Mouse (Mus musculus): ENCODE measurements around the gene Blmh. TPM values are rescaled to one million over a fixed set of nuclear protein-coding genes. Genes with fewer than 3 reads are reported as not detected.

The Blmh gene
- polyA plus RNA-seq, 1 experiment from 2014 or later: 140 TPM

DNA sequence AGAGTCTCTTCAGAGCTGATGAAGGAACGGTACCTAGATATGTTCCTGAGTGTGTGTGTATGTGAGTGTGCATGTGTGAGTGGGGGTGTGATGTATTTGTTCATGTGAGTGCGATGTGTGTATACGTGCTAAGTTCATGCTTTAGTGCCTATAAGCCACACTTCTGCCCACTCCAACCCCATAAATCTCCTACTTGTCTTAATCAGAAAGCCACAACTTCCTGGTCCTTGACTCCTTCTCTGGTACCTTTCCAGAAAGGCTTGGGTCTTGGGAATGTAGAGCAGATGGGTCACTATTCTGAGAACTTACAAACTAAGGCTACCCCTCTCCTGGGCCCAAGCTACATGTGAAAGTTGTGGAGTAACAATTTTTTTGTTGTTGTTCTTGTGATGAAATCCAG is 25.9 kb upstream of the Blmh start:
- no peak for ATAC-seq (ENCODE audit: insufficient read depth, low FRiP score, low read depth)
- WGBS: 92% methylated on average over 3 of the region's 3 CpGs
- H3K27ac ChIP-seq: no peak overlapping the region

DNA sequence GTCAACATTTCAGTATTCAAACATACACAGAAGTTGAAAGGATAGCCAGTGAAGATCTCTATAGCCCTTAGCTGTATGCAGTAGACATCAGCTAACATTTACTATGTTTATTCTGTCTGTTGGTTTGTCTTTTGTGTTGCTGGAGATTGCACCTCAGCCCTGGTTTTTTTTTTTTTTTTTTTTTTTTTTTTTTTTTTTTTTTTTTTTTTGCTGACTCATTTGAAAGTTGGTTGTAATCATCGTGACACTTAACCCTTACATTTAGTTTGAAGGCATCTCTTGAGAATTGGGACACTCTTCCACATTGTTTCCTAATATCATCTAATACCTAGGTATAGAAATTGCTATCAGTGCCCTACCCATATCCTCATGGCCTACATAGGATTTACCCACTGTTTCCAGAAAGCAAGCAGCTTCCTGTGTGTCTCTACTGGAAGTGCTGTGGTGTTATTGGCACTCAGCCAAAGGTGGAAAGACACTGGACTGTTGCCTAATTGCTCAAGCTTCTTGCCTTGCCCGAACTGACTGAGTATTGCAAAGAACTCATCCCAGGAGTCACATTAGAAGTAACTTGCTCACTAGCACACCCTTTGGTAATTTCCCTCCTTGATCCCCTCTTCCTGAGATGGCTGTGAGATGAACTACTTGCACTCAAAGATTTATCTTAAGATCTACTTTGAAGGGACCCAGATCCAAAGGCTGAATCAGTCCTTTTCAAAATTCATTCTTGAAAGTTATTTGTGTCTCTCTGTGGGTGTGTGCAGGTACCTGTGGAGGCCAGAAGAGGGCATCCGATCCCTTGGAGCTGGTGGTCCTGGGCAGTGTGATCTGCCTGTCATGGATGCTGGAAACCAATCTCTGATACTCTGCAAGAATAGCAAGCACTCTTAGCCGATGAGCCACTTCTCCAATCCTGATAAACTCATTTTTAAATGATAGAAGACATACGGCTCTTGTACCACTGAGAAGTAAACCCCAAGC is 24.6 kb upstream of the Blmh start:
- H3K9me3 ChIP-seq: no peaks in the 10 kb centered on the region

More for the DNA sequence above, 25.9 kb upstream of the Blmh start:
- no peak overlapping the region for H3K4me2 ChIP-seq
- H3K36me3 ChIP-seq: no peaks in the 10 kb centered on the region
- no peak overlapping the region for H3K9ac ChIP-seq
- no peaks in the 10 kb centered on the region for H3K27me3 ChIP-seq (replicated peaks)
- no peaks in the 10 kb centered on the region for H3K9me3 ChIP-seq
- no peak overlapping the region for H3K4me3 ChIP-seq (replicated peaks)
- peaks cover 22% of the 10 kb centered on the region for H3K4me1 ChIP-seq

DNA sequence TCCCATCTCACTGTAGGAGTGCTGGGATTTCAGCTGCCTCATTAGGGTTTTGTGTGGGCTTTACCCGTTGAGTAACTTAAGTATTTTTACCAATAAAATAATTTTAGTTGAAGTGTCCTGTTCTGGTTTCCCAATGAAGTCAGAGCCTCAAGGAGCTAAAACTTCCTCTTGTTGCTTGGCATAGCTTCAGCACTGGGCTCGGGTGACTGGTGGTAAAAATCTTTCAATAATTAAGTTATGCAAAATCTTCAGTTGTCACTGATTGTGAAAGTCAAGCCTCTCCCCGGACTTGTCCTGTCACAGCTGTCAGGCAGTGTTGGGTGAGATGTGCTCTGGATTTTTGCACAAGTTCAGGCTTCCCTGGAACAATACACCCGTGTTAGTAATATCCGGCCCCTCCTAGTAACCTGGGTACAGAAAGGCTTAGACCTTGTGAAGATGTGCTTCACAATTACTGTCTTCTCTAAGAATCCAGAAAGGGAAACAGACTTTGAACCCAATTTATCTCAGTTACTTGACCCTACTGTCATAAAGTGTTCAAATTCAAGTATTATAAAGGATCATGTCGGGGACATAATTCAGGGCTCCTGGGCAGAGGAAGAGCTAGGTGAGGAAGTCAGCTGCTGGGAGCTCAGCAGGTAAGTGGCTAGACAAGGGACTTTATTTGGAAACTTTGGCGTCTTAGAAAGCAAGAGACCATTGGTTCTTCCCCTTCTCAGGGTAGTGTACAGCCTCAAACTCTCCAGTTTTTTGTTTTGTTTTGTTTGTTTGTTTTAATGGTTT is 22.8 kb upstream of the Blmh start, which contains the start of gene Tmigd1:
Gene Tmigd1 (plus strand): TSS at position 581 of the 783 bp plus-strand sequence.
- no peak within 1 kb of the TSS for H3K9ac ChIP-seq
- no peak for ATAC-seq (ENCODE audit: insufficient read depth, low FRiP score, low read depth)
- WGBS: 71% methylated on average over 7 of the region's 7 CpGs
- no peak within 1 kb of the TSS for H3K4me3 ChIP-seq (replicated peaks)
- no peak within 1 kb of the TSS for H3K4me2 ChIP-seq
- H3K36me3 ChIP-seq: no peaks in the 10 kb centered on the region
- peaks cover 12% of the 10 kb centered on the region for H3K4me1 ChIP-seq
- no peaks in the 10 kb centered on the region for H3K27me3 ChIP-seq (replicated peaks)
- no peaks in the 10 kb centered on the region for H3K9me3 ChIP-seq
- no peak within 1 kb of the TSS for H3K27ac ChIP-seq

More for the DNA sequence above, 24.6 kb upstream of the Blmh start:
- Histone ChIP-seq H3K4me3 (replicated peaks) (no peak overlapping the region), H3K4me1 (peaks cover 17% of the 10 kb centered on the region), H3K4me2 (no peak overlapping the region), H3K9ac (no peak overlapping the region), H3K36me3 (no peaks in the 10 kb centered on the region), H3K27ac (no peak overlapping the region), H3K27me3 (replicated peaks) (no peaks in the 10 kb centered on the region)
- ATAC-seq (ENCODE audit: insufficient read depth, low FRiP score, low read depth): no peak
- 54% methylated on average over 5 of the region's 5 CpGs for WGBS

DNA sequence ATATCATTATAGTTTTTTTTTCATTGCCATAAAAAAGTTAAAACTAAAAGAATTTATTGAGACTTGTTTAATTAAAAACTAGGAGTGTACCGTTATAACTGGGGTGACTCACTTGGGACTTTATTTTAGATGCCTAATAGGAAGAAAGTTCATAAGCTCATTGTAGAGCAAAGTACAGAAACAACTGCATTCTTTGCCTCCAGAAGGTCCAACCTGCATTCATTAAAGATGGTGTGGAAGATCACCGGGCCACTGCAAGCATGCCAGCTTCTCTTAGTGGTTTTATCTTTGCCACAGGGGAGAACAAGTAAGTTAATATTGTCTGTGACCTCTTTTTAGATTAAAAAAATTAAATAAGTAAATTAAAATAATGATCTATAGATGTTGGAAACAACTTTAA is 20.3 kb upstream of the Blmh start:
- Histone ChIP-seq H3K4me2 (no peak overlapping the region), H3K27ac (no peak overlapping the region), H3K36me3 (no peaks in the 10 kb centered on the region), H3K9ac (no peak overlapping the region), H3K4me1 (no peaks in the 10 kb centered on the region), H3K9me3 (no peaks in the 10 kb centered on the region), H3K4me3 (replicated peaks) (no peak overlapping the region), H3K27me3 (replicated peaks) (no peaks in the 10 kb centered on the region)
- ATAC-seq (ENCODE audit: insufficient read depth, low FRiP score, low read depth): no peak
- 84% methylated on average over 2 of the region's 2 CpGs for WGBS

DNA sequence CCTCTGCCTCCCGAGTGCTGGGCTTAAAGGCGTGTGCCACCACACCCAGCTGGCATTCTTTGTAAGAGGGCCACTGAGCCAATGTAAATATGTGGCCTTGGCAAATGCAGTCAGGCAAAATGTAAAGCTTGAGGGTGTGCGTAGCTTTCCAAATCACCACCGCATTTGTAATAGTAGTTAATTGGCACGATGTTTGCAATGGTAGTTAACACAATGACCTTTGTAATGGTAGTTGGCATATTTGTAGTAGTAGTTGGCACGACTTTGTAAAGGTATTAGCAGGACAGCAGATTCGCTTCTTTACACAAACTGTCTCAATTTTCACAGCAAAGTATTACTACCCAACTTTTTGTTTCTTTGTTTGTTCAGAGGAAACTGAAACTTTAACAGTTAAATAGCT is 16.0 kb upstream of the Blmh start:
- no peaks in the 10 kb centered on the region for H3K27me3 ChIP-seq (replicated peaks)
- WGBS: 87% methylated on average over 7 of the region's 7 CpGs
- H3K4me3 ChIP-seq (replicated peaks): no peak overlapping the region

DNA sequence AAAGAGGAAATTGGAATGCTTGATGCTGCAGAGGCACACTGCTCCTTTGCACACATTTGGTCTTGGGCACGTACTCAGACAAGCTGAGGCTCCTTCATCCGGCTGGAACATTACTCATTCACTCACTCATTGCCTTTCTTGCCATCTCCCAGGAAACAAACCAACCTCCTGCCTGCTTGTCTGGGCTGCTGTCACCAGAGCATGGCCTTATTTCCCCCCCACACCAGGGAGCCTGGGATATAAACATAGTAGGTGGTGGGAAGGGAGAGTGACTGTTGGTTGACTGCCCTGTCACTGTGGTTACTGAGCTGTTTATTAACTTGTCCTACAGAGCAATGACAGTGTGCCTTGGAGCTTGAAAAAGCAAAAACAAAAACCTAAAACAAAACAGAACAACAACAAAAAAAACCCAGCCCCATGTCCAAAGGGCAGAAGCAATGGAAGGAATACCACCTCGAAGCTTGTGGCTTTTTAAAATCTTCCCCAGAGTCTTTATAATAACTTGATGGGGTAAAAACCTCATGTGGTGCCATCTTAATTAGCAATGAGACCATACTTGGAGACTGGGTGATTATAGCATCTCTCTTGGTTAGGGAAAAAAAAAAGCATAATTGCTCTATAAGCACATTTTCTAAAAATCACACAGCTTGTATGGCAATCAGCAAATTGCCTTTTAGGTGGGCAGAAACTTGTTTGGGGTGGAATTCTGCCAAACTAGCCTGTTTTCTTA is 13.1 kb upstream of the Blmh start:
- ATAC-seq (ENCODE audit: insufficient read depth, low FRiP score, low read depth): no peak
- H3K9me3 ChIP-seq: no peaks in the 10 kb centered on the region
- H3K27me3 ChIP-seq (replicated peaks): no peaks in the 10 kb centered on the region
- no peak overlapping the region for H3K4me3 ChIP-seq (replicated peaks)
- no peaks in the 10 kb centered on the region for H3K36me3 ChIP-seq
- WGBS: 63% methylated on average over 3 of the region's 3 CpGs
- no peak overlapping the region for H3K9ac ChIP-seq
- 0 out of 2 replicates have a peak, but pooled peaks cover 3% of the 10 kb centered on the region for H3K4me1 ChIP-seq
- H3K27ac ChIP-seq: no peak overlapping the region
- H3K4me2 ChIP-seq: no peak overlapping the region

More for the DNA sequence above, 16.0 kb upstream of the Blmh start:
- ATAC-seq (ENCODE audit: insufficient read depth, low FRiP score, low read depth): no peak
- no peak overlapping the region for H3K9ac ChIP-seq
- H3K36me3 ChIP-seq: no peaks in the 10 kb centered on the region
- H3K27ac ChIP-seq: no peak overlapping the region
- H3K4me2 ChIP-seq: no peak overlapping the region
- no peaks in the 10 kb centered on the region for H3K9me3 ChIP-seq
- 0 out of 2 replicates have a peak, but pooled peaks cover 3% of the 10 kb centered on the region for H3K4me1 ChIP-seq

DNA sequence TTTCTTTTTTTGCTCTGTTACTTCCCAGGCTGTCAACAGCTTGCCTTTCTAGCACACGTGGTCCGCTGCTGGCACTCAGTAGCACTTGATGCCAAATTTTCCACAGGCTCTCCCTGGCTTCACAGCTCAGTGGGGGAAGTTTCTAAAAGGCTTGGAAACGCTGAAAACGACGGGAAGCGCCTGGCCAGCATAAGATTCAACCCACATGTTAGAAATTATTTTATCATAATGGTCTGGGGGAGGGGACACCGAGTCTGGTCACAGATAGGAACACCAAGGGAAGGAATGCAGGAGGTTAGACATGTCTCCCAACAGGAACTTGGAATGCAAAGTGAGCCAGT is 12.6 kb upstream of the Blmh start:
- H3K36me3 ChIP-seq: no peaks in the 10 kb centered on the region
- H3K4me3 ChIP-seq (replicated peaks): no peak overlapping the region
- no peaks in the 10 kb centered on the region for H3K27me3 ChIP-seq (replicated peaks)
- H3K9ac ChIP-seq: no peak overlapping the region
- WGBS: 41% methylated on average over 7 of the region's 7 CpGs
- H3K9me3 ChIP-seq: no peaks in the 10 kb centered on the region
- no peak overlapping the region for H3K4me2 ChIP-seq
- H3K27ac ChIP-seq: no peak overlapping the region
- ATAC-seq (ENCODE audit: insufficient read depth, low FRiP score, low read depth): no peak
- 0 out of 2 replicates have a peak, but pooled peaks cover 3% of the 10 kb centered on the region for H3K4me1 ChIP-seq

DNA sequence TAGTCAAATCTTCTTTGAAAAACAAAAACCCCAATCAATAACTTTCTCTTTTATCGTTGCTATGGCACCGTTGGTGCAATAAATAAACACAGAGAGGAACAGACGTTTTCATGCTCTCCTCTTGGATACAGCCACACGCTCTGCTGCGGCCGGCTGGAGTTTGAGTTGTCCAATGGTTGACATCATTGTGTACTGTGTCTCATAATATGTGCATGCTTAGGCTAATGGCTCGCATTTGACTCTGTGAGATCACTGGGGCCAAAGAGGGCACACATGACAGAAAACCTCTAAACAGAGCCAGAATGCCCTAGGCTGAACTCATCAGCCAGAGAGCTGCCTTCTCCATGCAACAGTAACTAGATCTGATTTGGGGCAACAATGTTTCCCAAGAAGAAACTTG is 10.2 kb upstream of the Blmh start:
- WGBS: 32% methylated on average over 7 of the region's 7 CpGs
- no peak overlapping the region for H3K27ac ChIP-seq
- H3K27me3 ChIP-seq (replicated peaks): no peaks in the 10 kb centered on the region
- H3K4me1 ChIP-seq: 0 out of 2 replicates have a peak, but pooled peaks cover 3% of the 10 kb centered on the region
- H3K9me3 ChIP-seq: no peaks in the 10 kb centered on the region
- no peak for ATAC-seq (ENCODE audit: insufficient read depth, low FRiP score, low read depth)
- H3K4me3 ChIP-seq (replicated peaks): no peak overlapping the region
- no peaks in the 10 kb centered on the region for H3K36me3 ChIP-seq
- no peak overlapping the region for H3K4me2 ChIP-seq
- H3K9ac ChIP-seq: no peak overlapping the region

DNA sequence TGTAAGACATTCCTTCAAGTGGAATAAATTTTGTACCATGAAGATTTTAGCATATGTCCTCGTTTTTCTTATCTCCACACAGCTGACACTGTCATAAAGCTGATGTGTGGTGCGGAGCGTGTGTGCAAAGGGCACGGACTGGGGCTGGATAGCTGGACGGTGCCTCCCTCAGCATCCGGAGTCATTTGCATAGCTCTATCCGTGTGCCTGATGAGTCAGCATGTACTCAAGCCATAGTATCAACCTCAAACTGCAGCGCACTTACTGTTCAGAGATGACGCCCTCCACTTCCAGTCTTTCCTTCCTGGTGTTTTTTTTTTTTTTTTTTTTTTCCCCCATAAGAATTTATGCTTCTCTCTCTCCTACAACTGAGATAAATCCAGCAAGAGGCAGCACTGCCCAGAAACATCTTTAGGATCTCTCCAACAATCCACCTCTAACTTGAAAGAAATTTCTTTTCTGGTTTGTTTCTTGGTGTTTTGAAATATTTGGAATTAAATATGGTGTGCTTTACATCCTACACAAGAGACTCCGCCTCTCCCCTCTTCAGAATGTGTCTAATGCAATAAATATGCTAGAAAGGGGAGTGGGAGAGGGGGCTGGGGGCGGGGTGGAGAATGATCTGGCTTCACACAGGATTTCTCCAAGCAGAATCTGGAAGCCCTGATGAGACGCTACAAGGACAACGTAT is 7.9 kb upstream of the Blmh start:
- H3K4me3 ChIP-seq (replicated peaks): no peak overlapping the region
- no peak overlapping the region for H3K27ac ChIP-seq
- 28% methylated on average over 13 of the region's 13 CpGs for WGBS
- 0 out of 2 replicates have a peak, but pooled peaks have one; percentile 41 for ATAC-seq (ENCODE audit: insufficient read depth, low FRiP score, low read depth)
- H3K4me1 ChIP-seq: no peaks in the 10 kb centered on the region
- H3K9ac ChIP-seq: no peak overlapping the region
- peak overlapping the region; percentile 26; the same call in 1 of the 2 replicates for H3K4me2 ChIP-seq
- H3K36me3 ChIP-seq: no peaks in the 10 kb centered on the region
- no peaks in the 10 kb centered on the region for H3K27me3 ChIP-seq (replicated peaks)
- H3K9me3 ChIP-seq: no peaks in the 10 kb centered on the region

DNA sequence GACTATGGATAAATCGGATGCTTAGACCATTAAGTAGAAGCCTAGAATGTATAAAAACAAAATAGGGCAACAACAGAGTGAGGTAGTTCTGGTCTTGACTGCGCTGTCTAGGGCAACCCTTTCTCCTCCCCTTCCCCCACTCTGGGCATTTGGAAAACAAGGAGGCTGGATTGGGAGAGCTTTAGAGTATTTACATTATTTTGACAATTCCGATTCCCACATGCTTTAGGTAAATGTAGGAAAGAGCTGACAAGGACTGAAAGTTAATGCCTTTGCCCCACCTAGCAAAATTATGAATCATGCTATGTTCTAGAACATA is 7.4 kb upstream of the Blmh start:
- Histone ChIP-seq H3K9ac (no peak overlapping the region), H3K4me3 (replicated peaks) (no peak overlapping the region), H3K27me3 (replicated peaks) (no peaks in the 10 kb centered on the region), H3K36me3 (no peaks in the 10 kb centered on the region), H3K9me3 (no peaks in the 10 kb centered on the region), H3K4me2 (peak overlapping the region; percentile 26; the same call in 1 of the 2 replicates), H3K27ac (no peak overlapping the region), H3K4me1 (no peaks in the 10 kb centered on the region)
- ATAC-seq (ENCODE audit: insufficient read depth, low FRiP score, low read depth): no peak
- WGBS: 44% methylated on average over 3 of the region's 3 CpGs

DNA sequence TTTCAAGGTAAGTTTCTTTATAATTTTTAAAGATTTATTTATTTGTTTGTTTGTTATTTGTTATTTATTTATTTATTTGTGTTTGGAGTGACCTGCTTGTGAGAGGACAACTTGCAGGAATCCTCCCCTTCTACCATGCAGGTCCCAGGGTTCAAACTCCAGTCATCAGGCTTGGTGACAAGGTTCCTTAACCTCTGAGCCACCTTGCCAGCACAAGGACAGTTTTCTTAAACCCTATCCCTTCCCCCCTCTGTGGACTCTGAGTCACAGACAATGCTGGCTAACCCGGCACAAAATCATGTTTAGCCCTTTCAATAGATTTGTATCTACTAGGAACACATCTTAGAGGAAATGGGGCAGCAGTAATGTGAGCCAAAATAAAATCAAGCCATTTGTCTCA is 4.0 kb upstream of the Blmh start:
- Histone ChIP-seq H3K9me3 (no peaks in the 10 kb centered on the region), H3K4me1 (0 out of 2 replicates have a peak, but pooled peaks cover 2% of the 10 kb centered on the region), H3K4me2 (no peak overlapping the region), H3K27me3 (replicated peaks) (no peaks in the 10 kb centered on the region), H3K36me3 (no peaks in the 10 kb centered on the region), H3K27ac (no peak overlapping the region), H3K9ac (no peak overlapping the region), H3K4me3 (replicated peaks) (no peak overlapping the region)
- WGBS: 44% methylated on average over 1 of the region's 1 CpGs
- ATAC-seq (ENCODE audit: insufficient read depth, low FRiP score, low read depth): no peak
